Mouse (Mus musculus): ENCODE measurements around the gene Slc47a2.

- no peak for TF ChIP-seq POLR2A (IDR thresholded peaks at IDR 0.05; ENCODE audit: insufficient read length, low read depth)
- TF ChIP-seq MYOG (IDR thresholded peaks at IDR 0.05; ENCODE audit: control insufficient read depth in 1 of 3, insufficient read depth in 1 of 3, insufficient read length in 2 of 3, low read depth in 2 of 3), result no peak
- TF ChIP-seq TCF12 (IDR thresholded peaks at IDR 0.05; ENCODE audit: insufficient read depth, poor library complexity, severe bottlenecking), result no peak
- TF ChIP-seq MYOD1 (IDR thresholded peaks at IDR 0.05; ENCODE audit: control insufficient read depth in 1 of 3, insufficient read length in 2 of 3, low read depth in 2 of 3), result no peak
- TF ChIP-seq USF1 (IDR thresholded peaks at IDR 0.05; ENCODE audit: low read depth), result no peak
- TF ChIP-seq SRF (IDR thresholded peaks at IDR 0.05; ENCODE audit: control insufficient read depth, insufficient read length, low read depth), result no peak
Measured at GRCm38 (mm10) chr11:61251741-61252140, 90.9 kb downstream of the Slc47a2 start.

Measured in myocyte (in vitro differentiated cells).